Mouse (Mus musculus) liver, embryonic 14.5 days (tissue): Measurements from ENCODE around the gene Ppox.

Experiments
- CTCF ChIP-seq: IDR thresholded peaks from 2 replicates; pipeline ENCODE4 v1.5.1; 2016; ENCODE audit warnings: antibody characterized with exemption, low read depth, control low read depth
- EP300 ChIP-seq: IDR thresholded peaks from 2 replicates; pipeline ENCODE4 v1.6.1; 2016; ENCODE audit warnings: antibody characterized with exemption, low read depth

GRCm38 (mm10) chr1:171265971-171266744, 14.8 kb downstream of the Ppox start:
- TF ChIP-seq CTCF (no peak), EP300 (no peak)
